Mouse (Mus musculus) liver, adult 2 months (tissue): ENCODE data around the gene Pheta2. TPM values are rescaled to one million over a fixed set of nuclear protein-coding genes. Genes with fewer than 3 reads are reported as not detected.
A peak's percentile ranks its signal among the peaks of the same experiment; 100 is the strongest.

Experiments
- DNase-seq: peaks from one replicate; pipeline ENCODE4 v3.0.0-alpha.2; 2011; ENCODE audit warnings: low read depth, low spot score; ENCODE audit errors: extremely low read depth
- H3K27ac ChIP-seq: fragments of 200-500 bp; replicated peaks from 2 replicates; pipeline ENCODE4 v1.5.1; 2012; ENCODE audit warnings: low read depth, mild to moderate bottlenecking, control low read depth, inconsistent platforms, low read length; ENCODE audit not compliant: insufficient read depth
- H3K27me3 ChIP-seq: fragments of 200-500 bp; 2 replicates; pipeline ENCODE4 v1.6.1; 2012; ENCODE audit warnings: mild to moderate bottlenecking, moderate library complexity, low read length, inconsistent platforms; ENCODE audit not compliant: control insufficient read depth, insufficient read depth
- H3K36me3 ChIP-seq: fragments of 200-500 bp; 2 replicates; pipeline ENCODE4 v1.6.1; 2012; ENCODE audit warnings: low read length, inconsistent platforms; ENCODE audit not compliant: control insufficient read depth, insufficient read depth
- H3K4me1 ChIP-seq: fragments of 200-500 bp; 2 replicates; pipeline ENCODE4 v1.6.1; 2011; ENCODE audit warnings: low read length; ENCODE audit not compliant: control insufficient read depth, insufficient read depth
- H3K4me3 ChIP-seq: fragments of 200-500 bp; 2 replicates; pipeline ENCODE4 v1.5.1; 2011; ENCODE audit warnings: low read depth, mild to moderate bottlenecking, control low read depth, low read length, moderate library complexity; ENCODE audit not compliant: insufficient read depth
- H3K79me2 ChIP-seq: fragments of 200-500 bp; 2 replicates; pipeline ENCODE4 v1.6.1; 2012; ENCODE audit warnings: inconsistent platforms, mild to moderate bottlenecking, low read length, moderate library complexity; ENCODE audit not compliant: control insufficient read depth, insufficient read depth
- H3K9ac ChIP-seq: fragments of 200-500 bp; 2 replicates; pipeline ENCODE4 v1.6.1; 2012; ENCODE audit warnings: low read depth, mild to moderate bottlenecking, control low read depth, inconsistent platforms, low read length
- CTCF ChIP-seq: fragments of 200-500 bp; IDR thresholded peaks from 2 replicates; pipeline ENCODE4 v1.5.1; 2011; ENCODE audit warnings: low read depth, low read length, control low read depth
- POLR2A ChIP-seq: fragments of 200-500 bp; IDR thresholded peaks from 2 replicates; pipeline ENCODE4 v1.6.1; 2011; ENCODE audit warnings: low read length, control low read depth; ENCODE audit not compliant: insufficient read depth; ENCODE audit errors: extremely low read depth
- WGBS: fragments of 180-500 bp; shearing (Covaris S2); methylation state at CpG from one replicate; pipeline ENCODE4 v1.1.7; 2018; 5-methylcytosine and 5-hydroxymethylcytosine counted together
- polyA plus RNA-seq: library from polyadenylated mRNA; depleted of rRNA; stranded (reverse); fragments of >200 nt; gene quantifications from 2 replicates; pipeline ENCODE4 v1.2.3, GENCODE M21; 2012
- total RNA-seq: library from RNA; depleted of rRNA; stranded (reverse); fragments of >200 nt; gene quantifications from 2 replicates; pipeline ENCODE4 v1.2.3, GENCODE M21; 2014

Gene Pheta2
- total and polyA plus RNA-seq, 2 experiments = 0.09 to 0.10 TPM

- Histone ChIP-seq H3K27me3 (no peaks in the 10 kb centered on the region), H3K27ac (no peak overlapping the region), H3K9ac (peak overlapping the region; percentile 63), H3K36me3 (no peaks in the 10 kb centered on the region), H3K4me1 (peaks cover 4% of the 10 kb centered on the region; the same call in 1 of the 2 replicates), H3K79me2 (no peaks in the 10 kb centered on the region), H3K4me3 (peak overlapping the region; percentile 51; the same call in 1 of the 2 replicates)
- WGBS = 55% methylated on average over 21 of the region's 21 CpGs
- TF ChIP-seq CTCF (no peak), POLR2A (no peak)
- no peak for DNase-seq
Observed at GRCm38 (mm10) chr15:82340414-82341035, 1.8 kb downstream of the Pheta2 start.

DNA sequence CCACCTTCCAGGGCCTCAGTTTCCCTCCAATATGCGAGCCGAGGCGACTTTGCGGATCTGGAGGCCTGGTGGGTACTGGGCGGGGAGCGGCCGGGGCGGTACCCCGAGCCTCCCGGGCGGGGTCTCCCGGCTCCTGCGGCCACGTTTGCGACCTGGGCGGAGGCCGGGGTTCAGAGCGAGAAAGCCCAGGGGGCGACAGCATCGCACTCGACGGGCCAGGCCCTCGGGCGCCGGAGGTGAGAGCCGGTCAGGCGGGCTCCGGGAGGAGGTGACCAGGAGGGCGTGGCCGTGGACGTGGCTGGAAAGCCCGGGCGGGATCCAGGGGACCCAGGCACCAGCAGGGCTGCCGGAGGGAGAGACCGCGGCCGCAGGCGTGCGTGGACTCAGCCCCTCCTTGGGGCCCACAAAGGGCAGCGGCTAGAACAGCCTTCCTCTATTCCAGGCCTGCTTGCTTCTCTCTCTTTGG is 2.3 kb downstream of the Pheta2 start:
- TF ChIP-seq POLR2A = no peak
- TF ChIP-seq CTCF = no peak
- WGBS = 11% methylated on average over 40 of the region's 40 CpGs
- Histone ChIP-seq H3K4me1 (peaks cover 4% of the 10 kb centered on the region; the same call in 1 of the 2 replicates), H3K27me3 (no peaks in the 10 kb centered on the region), H3K36me3 (no peaks in the 10 kb centered on the region), H3K4me3 (peak overlapping the region; percentile 51), H3K9ac (peak overlapping the region; percentile 63), H3K79me2 (no peaks in the 10 kb centered on the region), H3K27ac (no peak overlapping the region)
- DNase-seq = no peak

- no peak overlapping the region for H3K4me3 ChIP-seq
- no peak for DNase-seq
- H3K4me1 ChIP-seq = peaks cover 6% of the 10 kb centered on the region
- H3K79me2 ChIP-seq = no peaks in the 10 kb centered on the region
- no peaks in the 10 kb centered on the region for H3K36me3 ChIP-seq
- H3K9ac ChIP-seq = no peak overlapping the region
- 66% methylated on average over 15 of the region's 15 CpGs for WGBS
- no peak for TF ChIP-seq CTCF
- no peak for TF ChIP-seq POLR2A
- H3K27ac ChIP-seq = no peak overlapping the region
- H3K27me3 ChIP-seq = no peaks in the 10 kb centered on the region
Observed at GRCm38 (mm10) chr15:82341675-82342542, 3.2 kb downstream of the Pheta2 start.

- Histone ChIP-seq H3K79me2 (peaks cover 3% of the 10 kb centered on the region; the same call in 1 of the 2 replicates), H3K4me3 (no peak overlapping the region), H3K27ac (no peak overlapping the region), H3K27me3 (no peaks in the 10 kb centered on the region), H3K9ac (no peak overlapping the region), H3K36me3 (no peaks in the 10 kb centered on the region), H3K4me1 (peaks cover 12% of the 10 kb centered on the region)
- 82% methylated on average over 5 of the region's 5 CpGs for WGBS
- TF ChIP-seq POLR2A = no peak
- no peak for TF ChIP-seq CTCF
- DNase-seq = no peak
Observed at GRCm38 (mm10) chr15:82342543-82342935, 3.8 kb downstream of the Pheta2 start.

GRCm38 (mm10) chr15:82343368-82344287 is 4.9 kb downstream of the Pheta2 start:
- Histone ChIP-seq H3K36me3 (peaks cover 6% of the 10 kb centered on the region; the same call in 1 of the 2 replicates), H3K4me3 (no peak overlapping the region), H3K4me1 (peaks cover 18% of the 10 kb centered on the region), H3K27me3 (no peaks in the 10 kb centered on the region), H3K27ac (no peak overlapping the region), H3K79me2 (peaks cover 6% of the 10 kb centered on the region; the same call in 1 of the 2 replicates), H3K9ac (no peak overlapping the region)
- no peak for DNase-seq
- TF ChIP-seq CTCF (no peak), POLR2A (no peak)
- 81% methylated on average over 27 of the region's 27 CpGs for WGBS
